7 mouse cellular contexts compared by ENCODE assay signal in the genomic region with DNA sequence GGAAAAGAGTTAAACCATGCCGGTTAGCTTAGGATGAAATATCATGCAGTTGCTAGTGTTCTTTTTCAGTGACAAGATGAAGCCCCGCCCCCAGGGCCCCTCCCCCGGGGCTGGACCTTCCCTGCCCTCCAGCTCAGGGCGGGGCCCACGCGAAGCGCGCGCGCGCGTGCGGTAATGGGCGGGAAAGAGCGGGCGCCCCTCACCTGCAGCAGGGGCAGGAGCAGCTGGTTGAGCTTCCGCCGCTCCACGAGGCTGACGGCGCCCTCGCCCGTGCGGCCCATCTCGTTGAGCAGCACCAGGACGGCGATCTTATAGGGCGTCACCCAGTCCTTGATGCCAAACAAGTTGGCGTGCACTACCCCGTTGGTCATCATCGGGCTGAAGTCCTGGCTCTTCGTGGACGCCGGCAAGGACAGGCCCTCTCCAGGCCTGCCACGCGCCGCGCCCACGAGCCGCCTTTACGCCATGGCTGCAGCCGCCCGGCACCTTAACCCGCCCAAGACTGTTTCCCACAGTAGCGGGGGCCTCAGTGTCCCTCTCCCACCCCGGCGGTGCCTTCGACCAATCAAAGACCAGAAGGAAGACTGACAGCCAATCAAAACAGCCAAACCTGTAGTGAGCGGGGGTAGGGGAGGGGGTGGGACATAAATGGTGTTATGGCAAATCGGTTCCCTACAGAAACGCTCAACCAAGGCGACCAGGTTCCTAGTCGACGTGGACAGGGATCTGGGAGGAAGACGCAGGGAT. TPM values are rescaled to one million over a fixed set of nuclear protein-coding genes. Genes with fewer than 3 reads are reported as not detected.
DNase-seq lines count a peak whose midpoint lies in the region; ATAC-seq lines count a peak whose summit lies in the region.

A gene (minus strand): TSS at position 563 of the 747 bp plus-strand sequence.

- WGBS in intestine, embryonic 16.5 days = 0% methylated on average over 55 of the region's 55 CpGs
- under 1% methylated on average over 55 of the region's 55 CpGs for WGBS in midbrain, embryonic 11.5 days

- DNase-seq in adrenal gland, adult 8-10 months = peak; percentile 90
- peak; percentile 97 for DNase-seq in embryo, embryonic 9.5 days (ENCODE audit: extremely low spot score)
- peak; percentile 87 to 90 for DNase-seq in gastrocnemius, postnatal 4 days (ENCODE audit: low spot score in 2 of 2)
- peak; percentile 92 for DNase-seq in left cerebral cortex, postnatal 36 days (ENCODE audit: low spot score in 2 of 2)
- DNase-seq in midbrain, embryonic 11.5 days (ENCODE audit: low spot score, missing footprints) = peak; percentile 98
- DNase-seq in skeletal muscle tissue, adult 2 months (ENCODE audit: low read depth, low spot score) = peak; percentile 97

- H3K36me3 ChIP-seq in intestine, embryonic 16.5 days (ENCODE audit: control insufficient read depth, insufficient read depth, low read length) = peaks cover 22% of the 10 kb centered on the region
- peaks cover 19% of the 10 kb centered on the region for H3K36me3 ChIP-seq in midbrain, embryonic 11.5 days (ENCODE audit: control insufficient read depth, insufficient read depth, low read length)

- peak within 1 kb of the TSS; percentile 85 for H3K4me3 ChIP-seq in intestine, embryonic 16.5 days (ENCODE audit: low read length)
- peak within 1 kb of the TSS; percentile 85 for H3K4me3 ChIP-seq in midbrain, embryonic 11.5 days (ENCODE audit: low read depth, low read length)

- H3K27me3 ChIP-seq in intestine, embryonic 16.5 days (replicated peaks; ENCODE audit: control insufficient read depth, insufficient read depth, low read length) = no peaks in the 10 kb centered on the region
- no peaks in the 10 kb centered on the region for H3K27me3 ChIP-seq in midbrain, embryonic 11.5 days (ENCODE audit: control insufficient read depth, insufficient read depth, low read length)

- intact Hi-C loops in left cerebral cortex, postnatal 36 days (cut with DNase I) = no loop called here

- ATAC-seq in intestine, embryonic 16.5 days = peak; percentile 99
- ATAC-seq in midbrain, embryonic 11.5 days (ENCODE audit: low FRiP score) = peak; percentile 100

- H3K4me2 ChIP-seq in intestine, embryonic 16.5 days (ENCODE audit: low read depth, low read length) = peak within 1 kb of the TSS; percentile 62
- H3K4me2 ChIP-seq in midbrain, embryonic 11.5 days = peak within 1 kb of the TSS; percentile 63

- H3K27ac ChIP-seq in intestine, embryonic 16.5 days (ENCODE audit: low read length) = peak within 1 kb of the TSS; percentile 98
- peak within 1 kb of the TSS; percentile 93 for H3K27ac ChIP-seq in midbrain, embryonic 11.5 days (ENCODE audit: low read depth, low read length)

- peaks cover 10% of the 10 kb centered on the region for H3K4me1 ChIP-seq in intestine, embryonic 16.5 days (ENCODE audit: control insufficient read depth, insufficient read depth, low read length)
- H3K4me1 ChIP-seq in midbrain, embryonic 11.5 days (ENCODE audit: control insufficient read depth, insufficient read depth, low read length) = peaks cover 4% of the 10 kb centered on the region; the same call in 1 of the 2 replicates

- peak within 1 kb of the TSS; percentile 88 for H3K9ac ChIP-seq in intestine, embryonic 16.5 days (ENCODE audit: low read depth, low read length)
- peak within 1 kb of the TSS; percentile 89 for H3K9ac ChIP-seq in midbrain, embryonic 11.5 days (ENCODE audit: low read length)

- no peaks in the 10 kb centered on the region for H3K9me3 ChIP-seq in intestine, embryonic 16.5 days (ENCODE audit: control insufficient read depth, low read length)
- no peaks in the 10 kb centered on the region for H3K9me3 ChIP-seq in midbrain, embryonic 11.5 days (ENCODE audit: control insufficient read depth, low read length)

RNA-seq across cellular contexts. Expression of the gene that starts here (rescaled TPM):
- total RNA-seq in adrenal gland, adult 8-10 months (2022) = 100 to 1,000 TPM; 157 to 222 (median 203) TPM
- total RNA-seq in gastrocnemius, postnatal 4 days (2021) = 100 to 1,000 TPM; 245 TPM
- 322 and 351 TPM in 2 replicates for polyA plus RNA-seq in intestine, embryonic 16.5 days (2015; fragmentation: Nextera tagmentation; extraction: Ambion mirVana)
- 100 to 1,000 TPM; 208 to 231 TPM for total RNA-seq in left cerebral cortex, postnatal 36 days (2021)
- polyA plus RNA-seq in midbrain, embryonic 11.5 days (2014; fragmentation: Nextera tagmentation; extraction: Ambion mirVana) = 497 and 528 TPM in 2 replicates

Comparison
In these comparisons a context has a peak if more than half of its experiments do, and no peak if none do; other contexts are left out.
1. Peak in every context shown above with its lines: DNase-seq, ATAC-seq, H3K4me3 ChIP-seq and H3K27ac ChIP-seq.